Mouse (Mus musculus) layer of hippocampus, adult 9-10 months (tissue): ENCODE measurements around the gene Pold1.

Experiments used
- DNase-seq: peaks from one replicate; pipeline ENCODE4 v3.0.0; 2022; ENCODE audit warnings: low spot score

Pold1 gene

DNA sequence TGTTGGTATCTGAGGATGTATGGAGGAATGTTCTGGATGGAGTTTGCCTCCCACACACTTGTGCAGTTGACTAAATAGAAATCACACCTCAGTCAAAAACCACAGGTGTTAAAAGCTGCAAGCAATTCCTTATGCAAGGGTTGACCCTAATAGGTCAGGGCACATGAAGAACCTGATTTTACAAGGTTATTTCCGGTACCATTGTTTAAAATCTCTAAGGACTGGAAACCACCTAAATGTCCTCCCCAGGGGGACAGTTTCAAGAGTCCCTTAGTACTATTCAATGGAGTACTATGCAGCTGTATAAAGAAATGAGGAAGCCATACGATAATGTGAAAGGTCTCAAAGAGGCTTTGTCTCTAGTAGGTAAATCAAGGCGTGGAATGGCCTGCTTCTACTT is 2.4 kb downstream of the Pold1 start:
- no peak for DNase-seq

DNA sequence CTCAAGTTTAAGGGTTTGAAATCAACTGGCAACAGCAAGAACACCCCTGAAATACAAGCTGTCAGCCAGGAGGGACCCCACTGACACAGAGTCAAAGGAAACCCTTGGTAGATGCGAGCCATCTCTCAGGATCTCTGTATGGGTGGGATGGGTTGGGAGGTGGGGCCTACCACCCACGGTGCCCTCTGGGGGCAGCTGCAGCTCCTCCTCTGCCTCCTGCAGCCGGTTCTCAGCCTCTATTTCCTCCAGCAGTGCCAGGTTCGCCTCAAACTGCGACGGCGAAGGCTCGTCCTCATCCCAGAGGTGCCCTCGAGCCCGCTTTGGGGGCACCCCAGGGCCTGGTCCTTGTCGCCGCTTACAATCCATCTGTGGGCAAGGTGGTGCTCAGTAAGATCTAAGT is 5.6 kb downstream of the Pold1 start:
- DNase-seq, result no peak

DNA sequence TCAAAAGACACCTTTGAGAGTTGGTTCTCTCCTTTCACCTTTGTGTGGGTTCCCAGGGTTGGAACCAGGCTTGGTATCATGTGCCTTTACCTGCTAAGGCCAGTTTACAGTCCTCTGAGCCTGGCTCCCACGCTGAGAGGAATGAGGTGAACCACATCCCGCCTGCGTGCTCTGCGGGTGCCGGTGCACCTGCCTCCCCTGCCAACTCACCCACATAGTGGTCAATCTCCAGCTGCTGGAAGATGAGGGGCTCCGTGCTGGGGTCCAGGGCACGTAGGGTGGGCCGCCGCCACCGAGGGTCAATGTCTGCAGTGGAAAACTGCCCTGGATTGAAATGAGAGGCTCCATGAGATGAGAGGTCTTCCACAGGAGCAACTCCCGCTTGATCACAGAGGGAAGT is 6.1 kb downstream of the Pold1 start:
- DNase-seq, result no peak

DNA sequence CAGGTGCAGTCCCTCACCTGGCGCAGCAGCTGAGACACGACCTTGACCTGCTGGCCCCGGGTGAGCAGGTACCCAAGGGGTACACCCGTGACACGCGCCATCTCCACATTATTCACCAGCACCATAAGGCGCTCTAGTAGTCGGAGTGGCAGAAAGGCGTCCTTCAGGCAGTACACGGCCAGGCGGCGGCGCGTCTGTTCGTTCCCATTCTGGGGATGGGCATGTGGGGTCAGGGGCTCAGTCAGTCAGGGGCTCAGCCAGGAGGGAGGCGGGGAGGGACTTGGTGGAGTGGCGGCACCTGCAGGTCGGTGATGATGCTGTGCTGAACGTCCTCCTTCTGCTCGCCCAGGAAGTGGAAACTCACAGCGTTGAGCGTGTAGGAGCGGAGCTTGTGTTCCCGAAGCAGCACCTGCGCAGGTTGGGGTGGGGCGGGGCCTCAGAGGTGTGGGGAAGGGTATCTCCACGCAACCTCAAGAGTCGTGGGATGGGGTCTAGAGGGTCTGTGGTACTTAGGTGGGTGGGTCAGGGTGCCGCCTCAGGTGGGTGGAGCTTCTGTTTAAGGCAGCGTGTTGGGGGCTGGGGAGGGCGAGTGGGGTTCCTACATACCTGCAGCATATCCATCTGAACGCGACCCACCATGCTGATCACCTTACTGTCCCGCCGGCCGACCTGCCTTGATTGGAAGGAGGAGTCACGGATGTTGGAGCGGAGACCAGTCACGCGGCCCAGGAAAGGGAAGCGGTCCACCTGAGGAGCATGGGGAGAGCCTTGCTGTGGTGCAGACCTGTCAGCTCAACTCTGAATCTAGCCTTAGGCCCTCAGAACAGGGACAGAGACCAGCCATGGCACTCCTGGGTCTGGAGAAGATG is 9.7 kb downstream of the Pold1 start:
- DNase-seq, result no peak

DNA sequence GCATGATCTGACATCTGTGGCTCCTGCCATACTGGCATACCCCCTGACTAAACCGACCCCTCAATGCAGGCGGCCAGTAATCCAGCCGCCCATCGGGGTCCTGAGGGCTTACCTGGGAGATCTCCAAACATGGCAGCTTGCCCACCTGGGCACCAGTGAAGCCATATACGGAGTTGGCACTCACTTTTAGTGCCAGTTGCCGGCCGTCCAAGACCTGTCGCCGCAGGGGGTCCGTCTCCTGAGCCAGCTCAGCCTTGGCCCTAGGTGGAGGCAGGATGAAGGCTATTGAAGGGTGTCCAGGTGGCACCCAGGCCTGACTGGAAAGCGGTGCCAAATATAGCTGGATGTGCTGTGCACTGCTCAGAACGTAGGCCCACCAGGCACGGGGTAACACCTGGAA is 11.2 kb downstream of the Pold1 start:
- DNase-seq, result no peak

DNA sequence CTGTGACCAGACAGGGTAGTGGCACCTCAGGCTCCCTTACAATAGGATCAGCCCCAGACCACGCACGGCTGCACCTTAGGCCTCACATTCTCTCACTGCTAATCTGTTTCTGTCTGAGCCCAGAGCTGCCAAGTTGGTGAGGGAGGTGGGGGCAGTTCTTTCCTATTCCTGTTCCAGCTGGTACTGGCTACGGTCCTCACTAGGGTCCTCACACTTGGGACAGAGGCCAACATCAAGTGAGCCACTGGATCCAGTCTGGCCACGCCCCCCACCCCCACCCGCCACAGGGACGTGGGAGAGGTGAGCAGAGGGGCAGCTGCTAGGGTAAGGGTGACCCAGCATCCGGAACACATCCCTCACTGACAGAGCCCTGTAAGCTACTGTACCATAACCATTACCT is 11.6 kb downstream of the Pold1 start:
- no peak for DNase-seq

DNA sequence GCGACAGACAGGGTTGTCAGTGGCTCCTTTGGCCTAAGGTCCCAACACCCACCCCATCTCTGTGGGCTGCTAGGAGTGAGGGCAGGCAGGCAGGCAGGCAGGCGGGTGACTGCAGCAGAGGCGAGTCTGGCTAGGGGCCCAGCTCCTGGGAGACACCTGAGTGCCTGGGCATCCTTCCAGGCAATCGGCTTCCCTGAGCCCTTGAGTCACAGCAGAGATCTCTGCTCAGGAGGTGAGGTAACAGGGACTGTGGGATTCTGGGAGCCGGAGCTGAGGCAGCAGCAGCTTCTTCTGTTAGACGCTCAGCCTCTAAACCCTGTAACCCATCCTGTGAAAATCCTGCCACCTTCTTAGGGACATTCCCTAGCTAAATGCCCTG is 12.1 kb downstream of the Pold1 start:
- DNase-seq, result no peak

DNA sequence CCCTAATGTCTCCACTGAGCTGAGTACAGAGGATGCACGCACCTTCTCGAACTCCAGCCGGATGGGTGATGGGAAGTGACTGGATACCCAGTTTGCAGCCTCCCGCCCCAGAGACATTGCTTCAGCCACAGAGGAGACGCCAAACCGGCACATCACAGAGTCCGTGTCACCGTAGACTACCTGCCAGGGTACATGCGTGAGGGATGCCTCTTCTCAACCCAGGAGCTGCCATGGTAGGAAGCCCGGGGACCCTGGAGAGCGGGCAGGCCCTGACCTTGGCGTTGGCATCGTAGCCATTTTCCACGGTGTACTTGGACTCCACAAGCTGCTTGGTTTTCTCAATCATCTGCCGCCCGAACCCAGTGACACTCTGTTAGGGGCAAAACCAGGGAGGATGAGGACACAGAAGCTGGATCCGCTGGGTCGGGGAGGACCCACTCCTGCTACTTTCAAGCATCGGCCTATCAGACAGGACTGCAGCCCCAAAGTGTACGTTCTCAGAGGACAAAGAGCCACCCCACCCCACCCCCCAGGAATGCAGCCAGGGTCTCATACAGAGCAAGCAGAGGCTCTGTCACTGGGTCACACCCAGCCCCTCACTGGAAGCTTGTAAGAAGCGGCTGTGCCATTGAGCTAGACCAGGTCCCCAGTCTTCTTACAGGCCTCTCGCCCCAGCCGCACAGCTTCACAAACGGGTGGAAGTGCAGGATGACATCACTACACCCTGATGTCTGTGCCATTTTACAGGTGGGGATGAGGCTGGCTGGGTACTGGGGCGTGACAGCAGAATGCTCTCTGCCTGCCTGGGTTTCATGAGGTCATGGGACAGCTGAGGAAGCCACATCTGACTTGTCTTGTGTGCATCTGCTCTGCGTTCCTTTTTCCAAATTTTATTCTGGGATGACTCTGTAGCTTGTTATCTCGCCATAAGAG is 12.7 kb downstream of the Pold1 start:
- no peak for DNase-seq

DNA sequence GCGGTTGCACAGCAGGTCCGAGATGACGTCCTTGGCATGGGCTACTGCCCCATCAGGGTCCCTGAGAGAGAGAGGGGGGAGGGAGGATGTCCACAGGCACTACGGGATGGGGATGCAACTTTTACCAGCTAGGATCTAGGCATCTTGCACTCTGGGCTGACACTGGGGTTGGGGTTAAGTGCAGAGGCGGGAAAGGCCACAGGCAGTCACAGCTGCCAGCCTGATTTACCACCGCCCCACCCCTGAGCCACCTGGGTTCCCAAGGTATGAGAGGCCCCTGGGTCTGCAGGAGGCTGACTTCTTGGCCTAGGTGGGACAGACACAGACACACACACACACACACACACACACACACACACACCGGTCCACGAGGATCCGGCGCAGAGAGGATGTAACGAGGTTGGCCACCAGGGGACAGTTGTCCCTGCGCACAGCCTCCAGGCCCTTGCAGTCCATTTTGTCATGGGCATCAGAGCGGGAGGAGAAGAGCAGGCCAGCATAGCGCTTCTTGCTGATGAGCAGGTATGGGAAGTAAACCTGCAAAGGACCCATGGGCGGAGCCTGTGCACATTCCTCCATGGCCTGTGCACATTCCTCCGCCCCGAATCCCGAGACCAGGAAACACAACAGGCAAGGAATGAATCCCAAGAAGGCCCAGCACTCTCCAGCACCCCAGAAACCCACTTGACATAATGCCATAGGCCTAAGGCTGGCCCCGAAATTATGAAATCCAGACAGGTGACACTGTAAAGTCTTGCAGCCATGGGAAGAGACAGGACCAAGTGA is 13.8 kb downstream of the Pold1 start:
- no peak for DNase-seq

DNA sequence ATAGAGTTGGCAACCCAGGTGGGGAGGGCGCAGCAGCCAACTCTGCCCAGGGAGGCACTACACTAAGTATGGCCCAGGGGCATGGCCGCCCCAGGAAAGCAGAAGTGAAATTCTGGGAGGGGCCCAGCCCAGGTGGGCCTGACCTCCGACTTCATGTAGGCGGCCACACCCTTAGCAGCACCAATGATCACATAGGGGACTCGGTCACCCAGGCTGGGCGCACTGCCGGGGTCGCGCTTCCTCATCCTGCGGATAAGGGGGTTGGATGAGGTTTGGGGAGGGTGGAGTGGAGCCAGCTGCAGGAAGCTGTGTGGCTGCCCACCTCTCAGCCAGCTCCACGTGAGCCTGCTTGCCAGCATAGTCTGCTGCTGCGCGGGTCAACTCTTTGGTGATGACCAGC is 14.4 kb downstream of the Pold1 start:
- DNase-seq, result no peak

DNA sequence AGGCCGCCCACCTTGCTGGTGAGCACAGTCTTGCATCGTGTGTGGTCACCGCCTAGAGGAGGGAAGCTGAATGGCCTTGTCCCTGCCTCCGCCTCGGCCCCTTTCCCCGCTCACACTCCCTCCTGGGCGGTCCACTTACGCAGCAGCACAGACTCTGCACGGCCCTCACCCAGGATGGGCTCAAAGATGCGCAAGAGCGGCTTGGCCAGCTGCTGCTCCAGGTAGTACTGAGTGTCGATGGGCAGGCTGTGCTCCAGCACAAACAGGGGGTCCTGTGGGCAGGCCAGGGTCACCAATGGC is 15.0 kb downstream of the Pold1 start:
- DNase-seq, result no peak

DNA sequence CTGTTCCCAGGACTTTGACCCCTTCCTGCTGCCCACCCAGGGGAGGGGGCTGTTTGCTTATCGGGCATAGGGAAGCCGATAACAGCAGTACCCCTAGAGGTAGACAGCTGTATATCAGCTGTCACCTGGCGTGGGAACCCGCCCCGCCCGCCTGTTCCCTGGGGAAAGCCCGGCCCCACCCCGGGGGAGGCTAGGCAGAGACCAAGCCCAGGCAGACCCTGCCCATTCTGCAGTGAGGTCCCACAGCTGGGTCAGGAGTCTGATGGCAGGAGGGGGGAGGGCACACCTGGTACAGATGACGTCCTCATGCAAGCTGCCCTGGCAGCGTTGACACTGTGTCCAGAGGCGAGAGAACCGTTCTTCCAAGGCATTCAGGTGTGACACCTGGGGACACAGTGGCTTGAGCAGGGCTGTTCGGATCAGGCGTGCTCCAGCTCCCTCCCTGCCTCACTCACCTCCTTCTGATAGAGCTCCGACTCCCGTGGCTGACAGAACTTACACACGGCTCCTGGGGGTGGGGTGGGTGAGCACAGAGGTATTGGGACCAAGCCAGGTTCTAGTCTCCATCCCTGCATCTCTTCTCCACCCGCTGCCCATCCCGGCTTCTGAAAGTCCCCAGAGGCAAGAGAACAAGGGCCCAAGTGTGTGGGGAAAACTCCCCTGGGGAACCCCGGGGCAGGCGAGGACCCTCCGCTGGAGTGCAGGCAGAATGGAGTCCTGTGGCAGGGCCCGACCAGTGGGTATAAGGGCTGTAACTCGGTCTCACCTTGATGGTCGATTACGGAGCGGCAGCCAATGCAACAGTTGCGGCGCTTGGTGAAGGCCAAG is 15.5 kb downstream of the Pold1 start:
- DNase-seq, result no peak

DNA sequence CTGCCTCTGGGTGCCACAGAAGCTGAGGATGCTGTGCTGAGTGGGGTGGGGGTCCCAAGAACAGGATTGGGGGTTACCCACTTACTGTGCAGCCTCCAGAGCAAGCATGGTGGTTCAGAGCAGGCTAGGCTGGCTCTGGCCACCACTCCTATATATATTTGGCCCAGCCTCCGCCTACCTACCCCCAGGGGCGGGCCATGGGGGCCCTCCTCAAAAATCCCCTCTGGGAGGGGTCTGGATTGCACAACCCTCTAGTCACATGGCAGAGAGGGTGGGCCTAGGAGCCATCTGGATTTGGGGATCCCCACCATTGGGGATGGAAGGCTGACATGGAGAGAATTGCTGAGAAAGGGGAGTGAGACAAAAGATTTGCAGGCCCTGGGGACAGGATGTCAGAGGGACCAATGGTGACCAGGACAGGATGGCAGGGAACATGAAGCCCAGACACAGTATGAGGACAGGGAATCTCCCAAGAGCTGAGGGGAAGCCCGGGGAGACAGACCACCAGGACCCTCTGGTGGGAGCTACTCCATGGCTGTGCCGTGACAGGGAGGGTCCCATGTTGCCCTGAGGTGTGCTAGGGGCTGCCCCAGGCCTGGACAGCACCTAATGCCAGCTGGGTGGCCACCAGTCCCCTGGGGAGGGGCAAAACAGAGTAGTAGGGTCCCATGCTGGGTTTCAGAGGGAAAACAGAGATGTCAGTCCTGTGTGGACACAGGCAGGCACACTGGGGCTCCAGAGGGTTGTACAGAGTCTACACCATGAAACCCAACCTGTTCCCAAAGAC is 16.5 kb downstream of the Pold1 start, which contains the start of gene Spib:
Gene Spib (minus strand): TSS at position 126 of the 787 bp plus-strand sequence.
- DNase-seq, result no peak

DNA sequence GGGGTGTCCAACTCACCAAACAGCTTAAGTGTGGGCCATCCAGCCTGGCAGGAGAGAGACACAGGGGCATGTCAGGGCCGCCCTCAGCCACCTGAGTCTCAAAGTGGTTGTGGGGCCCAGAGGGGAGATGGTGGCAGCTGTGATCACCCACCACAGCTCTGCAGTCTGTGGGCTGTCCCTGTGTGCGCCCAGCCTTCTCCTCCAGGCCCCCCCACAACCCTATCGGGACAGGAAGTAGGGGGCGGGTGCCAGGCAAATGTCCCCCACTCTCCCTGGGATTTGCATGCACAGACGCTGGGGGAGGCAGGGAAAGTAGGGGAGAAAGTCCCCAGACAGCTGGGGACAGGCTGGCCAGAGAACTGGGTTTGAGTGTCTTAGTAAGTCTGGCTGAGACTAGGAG is 17.4 kb downstream of the Pold1 start:
- no peak for DNase-seq

DNA sequence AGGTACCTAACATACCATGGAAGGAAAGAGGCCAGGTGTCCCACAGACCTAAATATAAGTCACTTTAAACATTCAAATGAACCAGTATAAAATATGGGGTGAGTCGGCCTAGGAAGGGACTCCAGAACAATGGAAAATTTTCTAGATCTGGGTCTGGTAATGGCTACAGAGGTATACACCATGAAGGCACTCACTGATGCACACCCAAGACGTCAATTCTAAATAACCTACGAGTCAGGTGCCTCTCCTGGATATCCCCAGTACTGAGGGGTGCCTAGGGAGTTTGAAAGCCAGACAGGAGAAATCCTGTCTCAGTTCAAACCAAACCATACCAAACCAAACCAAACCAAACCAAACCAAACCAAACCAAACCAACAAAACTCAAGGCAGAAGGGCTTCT is 18.1 kb downstream of the Pold1 start:
- no peak for DNase-seq

DNA sequence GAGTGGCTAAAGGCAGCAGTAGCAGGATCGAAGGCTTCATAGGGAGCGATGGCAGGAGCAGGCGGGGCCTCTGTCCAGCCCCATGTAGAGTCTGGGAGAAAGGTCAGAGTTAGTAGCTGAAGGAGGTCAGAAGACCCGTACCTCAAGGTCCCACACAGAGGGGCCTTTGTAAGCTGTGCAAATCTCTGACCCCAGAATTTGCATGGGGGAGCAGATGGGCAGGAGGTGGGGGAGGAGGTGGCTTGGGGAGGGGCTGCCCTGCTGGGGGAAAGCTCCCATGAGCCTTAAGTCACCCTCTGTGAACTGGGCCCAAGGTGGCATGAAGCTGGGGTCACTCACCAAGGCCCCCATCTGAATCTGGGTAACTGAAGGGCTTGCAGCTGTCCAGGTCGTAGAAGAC is 19.1 kb downstream of the Pold1 start:
- DNase-seq, result no peak

DNA sequence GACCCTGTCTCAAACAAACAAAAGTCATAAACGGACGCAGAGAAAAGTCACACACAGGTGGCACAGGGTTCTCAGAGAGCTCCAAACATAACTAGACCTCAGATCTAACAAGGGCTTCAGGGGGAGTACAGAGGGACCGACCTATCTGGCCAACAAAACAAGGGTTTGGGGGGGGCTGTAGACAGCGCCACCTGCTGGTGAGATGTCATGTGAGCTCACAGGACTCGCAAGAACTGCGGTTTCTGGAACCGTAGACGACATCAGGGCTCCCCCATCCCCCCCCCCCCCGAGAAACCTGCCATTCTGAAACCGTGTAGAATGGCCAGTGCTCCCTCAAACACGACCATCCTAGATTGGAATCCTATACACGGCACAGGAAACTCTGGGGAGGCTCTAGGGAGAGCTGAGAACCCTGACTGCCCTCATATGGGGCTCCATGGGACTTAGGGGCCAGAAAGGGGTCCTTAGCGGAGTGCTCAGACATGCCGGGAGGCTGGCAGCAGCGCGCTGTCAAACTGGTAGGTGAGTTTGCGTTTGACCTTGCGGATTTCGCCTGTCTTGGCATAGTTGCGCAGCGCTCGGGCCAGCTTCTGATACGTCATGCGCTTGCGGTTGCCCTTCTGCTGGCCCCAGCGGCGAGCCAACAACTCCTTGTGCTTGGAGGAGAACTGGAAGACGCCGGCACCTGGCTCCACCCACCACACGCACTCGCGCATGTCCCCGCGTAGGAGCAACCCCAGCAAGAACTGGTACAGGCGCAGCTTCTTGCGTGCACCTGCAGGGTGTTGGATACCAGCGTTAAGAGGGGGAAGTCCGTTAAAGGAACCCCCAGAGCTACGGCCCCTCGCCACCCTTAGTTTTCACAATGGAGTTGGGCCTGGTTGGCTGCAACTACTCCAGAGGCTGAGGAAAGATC is 20.9 kb downstream of the Pold1 start:
- DNase-seq, result peak; percentile 43

DNA sequence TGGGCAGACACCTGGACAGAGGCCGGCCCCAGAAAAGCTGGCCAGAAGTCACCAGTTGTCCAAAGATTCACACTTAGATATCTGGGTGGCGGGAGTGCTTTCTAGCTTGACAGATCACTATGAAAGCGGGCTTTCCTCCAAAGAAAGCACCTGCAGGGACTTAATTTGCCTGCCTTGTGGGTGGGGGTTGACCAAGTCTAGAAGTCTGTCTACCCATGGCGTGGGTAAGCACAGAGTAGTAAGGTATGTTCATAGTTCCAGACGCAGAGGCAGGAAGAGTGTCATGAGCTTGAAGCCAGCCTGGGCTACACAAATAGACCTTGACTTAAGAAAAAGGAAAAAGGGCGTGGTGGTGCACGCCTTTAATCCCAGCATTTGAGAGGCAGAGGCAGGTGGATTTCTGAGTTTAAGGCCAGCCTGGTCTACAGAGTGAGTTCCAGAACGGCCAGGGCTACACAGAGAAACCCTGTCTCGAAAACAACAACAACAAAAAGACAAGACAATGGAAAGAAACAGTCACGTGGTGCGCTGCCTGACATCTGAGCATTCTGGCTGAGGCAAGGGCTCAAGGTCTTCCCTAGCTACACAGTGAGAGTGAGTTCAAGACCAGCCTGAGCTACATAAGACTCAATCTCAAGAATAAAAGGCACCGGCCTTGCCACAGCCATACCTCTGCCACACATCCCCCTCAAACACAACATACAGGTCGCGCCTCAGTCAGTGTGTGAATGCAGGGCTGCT is 22.1 kb downstream of the Pold1 start:
- no peak for DNase-seq
